Mouse (Mus musculus): Measurements from ENCODE around the gene Rbms3. TPM values are rescaled to one million over a fixed set of nuclear protein-coding genes. Genes with fewer than 3 reads are reported as not detected.

The Rbms3 gene
- total RNA-seq, 2 experiments from 2014 or later: 11.0 to 17.4 TPM

- DNase-seq (ENCODE audit: low spot score in 2 of 2): peak; percentile 10 to 35
- intact Hi-C loops (cut with DNase I): no loop called here
Measured at GRCm38 (mm10) chr9:117380076-117380475, 249.6 kb downstream of the Rbms3 start.

- DNase-seq (ENCODE audit: low spot score in 2 of 2): no peak
- intact Hi-C loops (cut with DNase I): no loop called here
Measured at GRCm38 (mm10) chr9:117379448-117379983, 250.2 kb downstream of the Rbms3 start.

GRCm38 (mm10) chr9:117378131-117378890 is 251.4 kb downstream of the Rbms3 start:
- DNase-seq (ENCODE audit: low spot score in 2 of 2): no peak
- intact Hi-C loops (cut with DNase I): no loop called here

- no peak for DNase-seq (ENCODE audit: low spot score in 2 of 2)
- intact Hi-C loops (cut with DNase I): no loop called here
Measured at GRCm38 (mm10) chr9:117375776-117376175, 253.9 kb downstream of the Rbms3 start.

- DNase-seq (ENCODE audit: low spot score in 2 of 2): no peak
Measured at GRCm38 (mm10) chr9:117373164-117373741, 256.5 kb downstream of the Rbms3 start.

GRCm38 (mm10) chr9:117371980-117372379 is 257.7 kb downstream of the Rbms3 start:
- intact Hi-C loops (cut with DNase I): no loop called here
- DNase-seq (ENCODE audit: low spot score in 2 of 2): peak; percentile 11 to 27

More at GRCm38 (mm10) chr9:117373164-117373741, 256.5 kb downstream of the Rbms3 start:
- intact Hi-C loops (cut with DNase I): no loop called here

GRCm38 (mm10) chr9:117370086-117370485 is 259.6 kb downstream of the Rbms3 start:
- DNase-seq (ENCODE audit: low spot score in 2 of 2): no peak
- intact Hi-C loops (cut with DNase I): no loop called here

GRCm38 (mm10) chr9:117368016-117368415 is 261.7 kb downstream of the Rbms3 start:
- intact Hi-C loops (cut with DNase I): no loop called here
- no peak for DNase-seq (ENCODE audit: low spot score in 2 of 2)

- DNase-seq (ENCODE audit: low spot score in 2 of 2): no peak
- intact Hi-C loops (cut with DNase I): no loop called here
Measured at GRCm38 (mm10) chr9:117364610-117365009, 265.1 kb downstream of the Rbms3 start.

GRCm38 (mm10) chr9:117361431-117361830 is 268.3 kb downstream of the Rbms3 start:
- no peak for DNase-seq (ENCODE audit: low spot score in 2 of 2)
- intact Hi-C loops (cut with DNase I): no loop called here

GRCm38 (mm10) chr9:117356764-117357442 is 272.8 kb downstream of the Rbms3 start:
- intact Hi-C loops (cut with DNase I): no loop called here
- DNase-seq (ENCODE audit: low spot score in 2 of 2): peak; percentile 28 to 66

GRCm38 (mm10) chr9:117355501-117355900 is 274.2 kb downstream of the Rbms3 start:
- intact Hi-C loops (cut with DNase I): no loop called here
- DNase-seq (ENCODE audit: low spot score in 2 of 2): no peak

- DNase-seq (ENCODE audit: low spot score in 2 of 2): no peak
- intact Hi-C loops (cut with DNase I): no loop called here
Measured at GRCm38 (mm10) chr9:117342336-117342735, 287.4 kb downstream of the Rbms3 start.

- intact Hi-C loops (cut with DNase I): no loop called here
- peak in 1 of 2 experiments; percentile 1 for DNase-seq (ENCODE audit: low spot score in 2 of 2)
Measured at GRCm38 (mm10) chr9:117330681-117331080, 299.0 kb downstream of the Rbms3 start.

- no peak for DNase-seq (ENCODE audit: low spot score in 2 of 2)
- intact Hi-C loops (cut with DNase I): no loop called here
Measured at GRCm38 (mm10) chr9:117319271-117319670, 310.4 kb downstream of the Rbms3 start.

- intact Hi-C loops (cut with DNase I): no loop called here
- DNase-seq (ENCODE audit: low spot score in 2 of 2): no peak
Measured at GRCm38 (mm10) chr9:117318461-117318860, 311.3 kb downstream of the Rbms3 start.

GRCm38 (mm10) chr9:117317251-117317650 is 312.5 kb downstream of the Rbms3 start:
- intact Hi-C loops (cut with DNase I): no loop called here
- no peak for DNase-seq (ENCODE audit: low spot score in 2 of 2)

- no peak for DNase-seq (ENCODE audit: low spot score in 2 of 2)
- intact Hi-C loops (cut with DNase I): no loop called here
Measured at GRCm38 (mm10) chr9:117313642-117314041, 316.1 kb downstream of the Rbms3 start.

GRCm38 (mm10) chr9:117309809-117310208 is 319.9 kb downstream of the Rbms3 start:
- intact Hi-C loops (cut with DNase I): loop anchor here (10.0 kb wide), 1 partner anchor 1915 kb away; no protein-coding TSS in a partner anchor
- DNase-seq (ENCODE audit: low spot score in 2 of 2): no peak

GRCm38 (mm10) chr9:117298991-117299390 is 330.7 kb downstream of the Rbms3 start:
- no peak for DNase-seq (ENCODE audit: low spot score in 2 of 2)
- intact Hi-C loops (cut with DNase I): no loop called here

Data from left cerebral cortex, postnatal 25 days (tissue).